Mouse (Mus musculus) cerebellum, adult 2 months (tissue): ENCODE results near the gene Mgat1. TPM values are rescaled to one million over a fixed set of nuclear protein-coding genes. Genes with fewer than 3 reads are reported as not detected.

Experiments
- DNase-seq, 2 experiments: peaks; one replicate each; pipeline ENCODE4 v3.0.0; 2021
- H3K27ac ChIP-seq: fragments of 200-500 bp; 2 replicates; pipeline ENCODE4 v1.5.1; 2012; ENCODE audit warnings: low read length, control low read depth, inconsistent platforms; ENCODE audit not compliant: insufficient read depth
- H3K27me3 ChIP-seq: fragments of 200-500 bp; 2 replicates; pipeline ENCODE4 v1.6.1; 2012; ENCODE audit warnings: inconsistent platforms, mild to moderate bottlenecking, low read length, moderate library complexity; ENCODE audit not compliant: control insufficient read depth, insufficient read depth
- H3K4me1 ChIP-seq: fragments of 200-500 bp; 2 replicates; pipeline ENCODE4 v1.6.1; 2011; ENCODE audit warnings: low read length; ENCODE audit not compliant: control insufficient read depth, insufficient read depth
- H3K4me3 ChIP-seq: fragments of 200-500 bp; replicated peaks from 2 replicates; pipeline ENCODE3; 2011; ENCODE audit warnings: mild to moderate bottlenecking, low read depth, low read length, control low read depth; ENCODE audit not compliant: insufficient read depth
- CTCF ChIP-seq: fragments of 200-500 bp; IDR thresholded peaks from 2 replicates; pipeline ENCODE4 v1.5.1; 2011; ENCODE audit warnings: low read depth, mild to moderate bottlenecking, control low read depth, low read length, moderate library complexity, borderline replicate concordance; ENCODE audit not compliant: insufficient read depth
- POLR2A ChIP-seq: fragments of 200-500 bp; IDR thresholded peaks from 2 replicates; pipeline ENCODE4 v1.6.1; 2011; ENCODE audit warnings: low read length, control low read depth, borderline replicate concordance; ENCODE audit not compliant: insufficient read depth
- WGBS: fragments of 180-500 bp; shearing (Covaris S2); methylation state at CpG from one replicate; pipeline ENCODE4 v1.1.7; 2018; 5-methylcytosine and 5-hydroxymethylcytosine counted together
- polyA plus RNA-seq: library from polyadenylated mRNA; depleted of rRNA; stranded (reverse); fragments of >200 nt; gene quantifications from 2 replicates; pipeline ENCODE4 v1.2.3, GENCODE M21; 2012

Mgat1 gene
- polyA plus RNA-seq, 1 experiment, result 61.2 TPM

DNA sequence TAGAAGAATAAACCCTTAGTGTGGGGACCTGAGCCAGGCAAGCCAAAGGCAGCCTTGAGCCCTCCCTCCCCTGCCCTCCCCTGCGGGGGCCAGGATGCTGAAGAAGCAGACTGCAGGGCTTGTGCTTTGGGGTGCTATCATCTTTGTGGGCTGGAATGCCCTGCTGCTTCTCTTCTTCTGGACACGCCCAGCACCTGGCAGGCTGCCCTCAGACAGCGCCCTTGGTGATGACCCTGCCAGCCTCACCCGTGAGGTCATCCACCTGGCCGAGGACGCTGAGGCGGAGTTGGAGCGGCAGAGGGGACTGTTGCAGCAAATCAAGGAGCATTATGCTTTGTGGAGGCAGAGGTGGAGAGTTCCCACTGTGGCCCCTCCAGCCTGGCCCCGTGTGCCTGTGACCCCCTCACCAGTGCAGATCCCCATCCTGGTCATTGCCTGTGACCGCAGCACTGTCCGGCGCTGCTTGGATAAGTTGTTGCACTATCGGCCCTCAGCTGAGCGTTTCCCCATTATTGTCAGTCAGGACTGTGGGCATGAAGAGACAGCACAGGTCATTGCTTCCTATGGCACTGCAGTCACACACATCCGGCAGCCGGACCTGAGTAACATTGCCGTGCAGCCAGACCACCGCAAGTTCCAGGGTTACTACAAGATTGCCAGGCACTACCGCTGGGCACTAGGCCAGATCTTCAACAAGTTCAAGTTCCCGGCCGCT lies 16.8 kb downstream of the Mgat1 start:
- Histone ChIP-seq H3K27ac (no peak overlapping the region), H3K4me3 (no peak overlapping the region), H3K4me1 (0 out of 2 replicates have a peak, but pooled peaks cover 5% of the 10 kb centered on the region), H3K27me3 (no peaks in the 10 kb centered on the region)
- DNase-seq, result no peak
- TF ChIP-seq POLR2A (no peak), CTCF (no peak)
- WGBS, result 66% methylated on average over 21 of the region's 21 CpGs

DNA sequence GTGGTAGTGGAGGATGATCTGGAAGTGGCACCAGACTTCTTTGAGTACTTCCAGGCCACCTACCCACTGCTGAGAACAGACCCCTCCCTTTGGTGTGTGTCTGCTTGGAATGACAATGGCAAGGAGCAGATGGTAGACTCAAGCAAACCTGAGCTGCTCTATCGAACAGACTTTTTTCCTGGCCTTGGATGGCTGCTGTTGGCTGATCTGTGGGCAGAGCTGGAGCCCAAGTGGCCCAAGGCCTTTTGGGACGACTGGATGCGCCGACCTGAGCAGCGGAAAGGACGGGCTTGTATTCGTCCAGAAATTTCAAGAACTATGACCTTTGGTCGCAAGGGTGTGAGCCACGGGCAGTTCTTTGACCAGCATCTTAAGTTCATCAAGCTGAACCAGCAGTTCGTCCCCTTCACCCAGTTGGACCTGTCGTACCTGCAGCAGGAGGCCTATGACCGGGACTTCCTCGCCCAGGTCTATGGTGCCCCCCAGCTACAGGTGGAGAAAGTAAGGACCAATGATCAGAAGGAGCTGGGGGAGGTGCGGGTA lies 17.4 kb downstream of the Mgat1 start:
- Histone ChIP-seq H3K27me3 (no peaks in the 10 kb centered on the region), H3K4me3 (no peak overlapping the region), H3K27ac (no peak overlapping the region), H3K4me1 (0 out of 2 replicates have a peak, but pooled peaks cover 5% of the 10 kb centered on the region)
- DNase-seq, result no peak
- WGBS, result 75% methylated on average over 14 of the region's 14 CpGs
- TF ChIP-seq POLR2A, result no peak
- no peak for TF ChIP-seq CTCF

DNA sequence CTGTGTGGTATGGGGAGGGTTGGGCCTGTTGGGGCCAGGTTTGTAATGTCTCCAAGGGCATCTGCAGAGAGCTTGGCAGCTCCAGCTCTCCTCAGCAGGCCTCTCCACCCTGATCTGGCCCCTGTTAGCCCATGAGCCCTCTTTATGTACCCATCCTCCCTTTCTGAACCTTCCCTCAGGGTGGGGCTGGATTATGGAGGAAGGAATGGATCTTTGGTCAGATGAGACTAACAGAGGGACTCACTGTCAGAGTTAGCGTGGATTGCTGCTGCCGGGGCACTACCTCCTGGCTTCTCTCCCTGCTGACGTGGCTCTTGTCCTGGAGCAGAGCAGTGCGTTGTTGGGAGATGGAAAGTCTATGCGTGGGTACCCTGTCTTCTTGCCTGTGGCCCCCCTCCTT lies 18.3 kb downstream of the Mgat1 start:
- Histone ChIP-seq H3K27ac (no peak overlapping the region), H3K27me3 (no peaks in the 10 kb centered on the region), H3K4me1 (0 out of 2 replicates have a peak, but pooled peaks cover 5% of the 10 kb centered on the region), H3K4me3 (no peak overlapping the region)
- DNase-seq, result no peak
- 59% methylated on average over 5 of the region's 5 CpGs for WGBS
- TF ChIP-seq POLR2A (no peak), CTCF (no peak)

DNA sequence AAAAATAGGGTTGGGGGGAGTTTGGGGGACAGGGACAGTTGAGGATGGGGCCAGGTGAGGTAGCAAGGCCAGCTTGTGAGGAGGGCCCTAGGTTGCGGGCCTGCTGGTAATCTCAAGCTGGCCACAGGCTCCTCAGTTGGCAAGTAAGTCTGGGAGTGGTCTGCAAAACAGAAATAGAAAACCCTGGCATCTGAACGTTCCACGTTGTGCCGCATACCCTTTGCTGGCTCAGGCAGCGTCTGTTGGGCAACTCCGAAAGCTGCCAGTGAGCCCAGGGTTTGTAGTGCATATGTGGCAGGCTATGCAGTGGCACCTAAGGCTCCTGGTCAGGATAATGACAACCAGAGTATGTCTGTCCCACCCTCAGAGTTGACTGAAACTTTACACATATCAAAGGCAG lies 19.2 kb downstream of the Mgat1 start:
- no peak overlapping the region for H3K27ac ChIP-seq
- H3K4me1 ChIP-seq, result 0 out of 2 replicates have a peak, but pooled peaks cover 5% of the 10 kb centered on the region
- H3K4me3 ChIP-seq, result no peak overlapping the region
- 46% methylated on average over 6 of the region's 6 CpGs for WGBS
- no peak for DNase-seq
- TF ChIP-seq CTCF (no peak), POLR2A (no peak)
- no peaks in the 10 kb centered on the region for H3K27me3 ChIP-seq

DNA sequence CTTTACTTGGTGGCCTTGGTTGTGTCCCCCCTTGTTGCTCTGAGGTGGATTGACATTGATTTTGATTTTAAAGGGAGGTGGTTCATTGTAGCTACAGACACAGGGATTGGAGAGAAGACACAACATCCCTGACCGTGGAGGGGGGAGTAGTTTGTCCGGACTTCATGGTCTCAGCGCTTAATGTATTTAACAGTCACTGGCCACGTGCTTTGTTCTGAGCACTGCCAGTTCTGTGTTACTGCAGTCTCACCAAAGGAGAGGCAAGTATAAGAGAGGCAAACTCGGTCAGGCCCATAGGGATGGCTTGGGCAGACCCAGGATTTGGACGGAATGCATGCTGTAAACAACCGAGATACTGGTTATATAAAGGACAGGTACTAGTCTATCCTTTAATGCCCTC lies 20.1 kb downstream of the Mgat1 start:
- H3K4me3 ChIP-seq, result no peak overlapping the region
- H3K4me1 ChIP-seq, result 0 out of 2 replicates have a peak, but pooled peaks cover 5% of the 10 kb centered on the region
- H3K27ac ChIP-seq, result no peak overlapping the region
- no peak for DNase-seq
- no peak for TF ChIP-seq POLR2A
- TF ChIP-seq CTCF, result no peak
- WGBS, result 89% methylated on average over 7 of the region's 7 CpGs
- no peaks in the 10 kb centered on the region for H3K27me3 ChIP-seq

DNA sequence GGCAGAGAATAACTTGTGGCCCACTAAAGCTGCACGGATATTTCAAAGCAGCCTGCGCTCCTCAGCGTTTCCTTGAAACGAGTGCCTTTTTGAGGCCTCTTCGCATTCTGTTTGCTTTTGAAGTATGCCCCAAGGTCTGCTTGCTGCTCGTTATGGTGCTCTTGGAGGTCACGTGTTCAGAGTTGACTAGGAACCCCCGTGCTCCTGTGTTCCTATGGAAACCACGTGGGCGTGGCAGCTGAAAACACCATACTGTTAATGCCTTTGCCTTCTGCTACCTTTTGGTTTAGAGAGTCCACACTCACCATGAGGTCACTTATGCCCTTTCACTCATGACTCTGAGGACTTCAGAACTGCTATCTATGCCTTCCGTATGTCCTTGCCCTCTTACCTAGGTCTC lies 20.6 kb downstream of the Mgat1 start:
- H3K27ac ChIP-seq, result no peak overlapping the region
- H3K4me3 ChIP-seq, result no peak overlapping the region
- no peaks in the 10 kb centered on the region for H3K27me3 ChIP-seq
- H3K4me1 ChIP-seq, result 0 out of 2 replicates have a peak, but pooled peaks cover 5% of the 10 kb centered on the region
- DNase-seq, result no peak
- 78% methylated on average over 11 of the region's 11 CpGs for WGBS
- TF ChIP-seq CTCF, result no peak
- TF ChIP-seq POLR2A, result no peak

DNA sequence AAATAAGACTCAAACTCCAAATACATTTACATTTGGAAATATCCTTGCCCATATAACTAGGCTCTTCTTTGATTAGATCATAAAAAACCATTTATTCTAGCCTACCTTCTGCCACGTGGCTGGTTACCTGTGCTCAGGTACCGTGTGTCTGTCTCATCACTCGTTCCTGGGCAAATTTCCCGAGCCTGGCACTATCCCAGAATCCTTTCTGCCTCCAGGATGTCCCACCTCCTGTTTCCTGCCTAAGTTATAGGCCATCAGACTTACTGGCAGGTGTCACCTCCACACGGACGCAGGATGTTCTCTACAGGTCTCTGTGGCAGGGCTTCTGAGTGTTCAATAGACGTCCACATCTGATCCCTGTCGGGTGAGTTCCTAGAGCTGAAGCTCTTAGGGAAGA lies 21.1 kb downstream of the Mgat1 start:
- Histone ChIP-seq H3K4me3 (no peak overlapping the region), H3K4me1 (0 out of 2 replicates have a peak, but pooled peaks cover 5% of the 10 kb centered on the region), H3K27ac (no peak overlapping the region), H3K27me3 (no peaks in the 10 kb centered on the region)
- DNase-seq, result no peak
- WGBS, result 37% methylated on average over 8 of the region's 8 CpGs
- no peak for TF ChIP-seq POLR2A
- no peak for TF ChIP-seq CTCF

DNA sequence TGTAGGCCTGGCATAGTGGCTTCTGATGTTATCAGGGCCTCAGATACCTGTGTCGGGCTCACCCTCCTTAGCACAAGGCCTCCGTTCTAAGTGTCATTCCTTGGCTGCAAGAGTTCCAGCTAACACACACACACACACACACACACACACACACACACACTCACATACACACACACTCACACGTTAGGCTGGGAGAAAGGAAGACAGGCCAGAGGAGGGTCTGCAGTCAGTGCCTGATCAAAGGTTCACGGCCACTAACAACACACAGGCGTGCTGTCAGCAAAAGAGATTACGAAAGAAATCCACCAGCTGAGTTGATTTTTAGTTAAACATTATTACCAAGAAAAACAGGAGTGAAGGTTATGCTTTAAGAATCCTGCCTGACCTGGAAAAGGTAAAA lies 22.7 kb downstream of the Mgat1 start:
- Histone ChIP-seq H3K4me3 (no peak overlapping the region), H3K27ac (no peak overlapping the region), H3K4me1 (0 out of 2 replicates have a peak, but pooled peaks cover 5% of the 10 kb centered on the region), H3K27me3 (no peaks in the 10 kb centered on the region)
- 85% methylated on average over 6 of the region's 6 CpGs for WGBS
- DNase-seq, result no peak
- TF ChIP-seq CTCF, result no peak
- TF ChIP-seq POLR2A, result no peak
